Mouse (Mus musculus) kidney, embryonic 16.5 days (tissue): ENCODE data around the gene Lhpp. TPM values are rescaled to one million over a fixed set of nuclear protein-coding genes. Genes with fewer than 3 reads are reported as not detected.
"Not testable (repeated sequence)": the region's sequence is repeated elsewhere in the genome, so short reads cannot be mapped to it uniquely, and the experiment has no call there.

Experiments used
- ATAC-seq: fragments of 200-750 bp; cut with Nextera tagmentation; 2 replicates; pipeline ENCODE4 v1.8.0; 2017; ENCODE audit warnings: moderate TSS enrichment; ENCODE audit not compliant: low FRiP score, low TSS enrichment
- H3K27ac ChIP-seq: fragments of 300-500 bp; sonication (generic); 2 replicates; pipeline ENCODE4 v1.5.1; 2014; ENCODE audit warnings: low read length
- H3K27me3 ChIP-seq: fragments of 300-500 bp; sonication (generic); 2 replicates; pipeline ENCODE4 v1.6.1; 2014; ENCODE audit warnings: low read length, control low read depth, mixed read lengths; ENCODE audit not compliant: insufficient read depth
- H3K36me3 ChIP-seq: fragments of 300-500 bp; sonication (generic); 2 replicates; pipeline ENCODE4 v1.6.1; 2014; ENCODE audit warnings: low read length, control low read depth, mixed read lengths; ENCODE audit not compliant: insufficient read depth
- H3K4me1 ChIP-seq: fragments of 300-500 bp; sonication (generic); 2 replicates; pipeline ENCODE4 v1.6.1; 2014; ENCODE audit warnings: low read length, control low read depth, mixed read lengths; ENCODE audit not compliant: insufficient read depth
- H3K4me2 ChIP-seq: fragments of 300-500 bp; sonication (generic); replicated peaks from 2 replicates; pipeline ENCODE4 v1.6.1; 2014; ENCODE audit warnings: low read depth, low read length
- H3K4me3 ChIP-seq: fragments of 300-500 bp; sonication (generic); 2 replicates; pipeline ENCODE4 v1.5.1; 2014; ENCODE audit warnings: mild to moderate bottlenecking, low read length
- H3K9ac ChIP-seq: fragments of 300-500 bp; sonication (generic); replicated peaks from 2 replicates; pipeline ENCODE4 v1.6.1; 2014; ENCODE audit warnings: low read length
- H3K9me3 ChIP-seq: fragments of 300-500 bp; sonication (generic); 2 replicates; pipeline ENCODE4 v1.6.1; 2016; ENCODE audit warnings: low read length, control low read depth
- WGBS: fragments of 180-500 bp; shearing (Covaris S2); extraction: QIAGEN DNeasy Blood & Tissue Kit; methylation state at CpG from one replicate; pipeline ENCODE4 v1.1.7; 2014; 5-methylcytosine and 5-hydroxymethylcytosine counted together
- polyA plus RNA-seq: library from polyadenylated mRNA; unstranded; fragments of >200 nt; fragmentation: Nextera tagmentation; extraction: Ambion mirVana; gene quantifications from 2 replicates; pipeline ENCODE4 v1.2.1, GENCODE M21; 2015

Lhpp gene
- polyA plus RNA-seq, 1 experiment from 2014 or later: 24.3 TPM

GRCm38 (mm10) chr7:132658688-132659087 lies 48.2 kb downstream of the Lhpp start:
- Histone ChIP-seq H3K4me2 (no peak overlapping the region), H3K4me3 (no peak overlapping the region), H3K4me1 (peaks cover 40% of the 10 kb centered on the region), H3K9ac (no peak overlapping the region), H3K9me3 (no peaks in the 10 kb centered on the region), H3K27ac (peak overlapping the region; percentile 50), H3K36me3 (no peaks in the 10 kb centered on the region), H3K27me3 (no peaks in the 10 kb centered on the region)
- 80% methylated on average over 5 of the region's 5 CpGs for WGBS
- no peak for ATAC-seq

GRCm38 (mm10) chr7:132659633-132660032 lies 49.2 kb downstream of the Lhpp start:
- no peaks in the 10 kb centered on the region for H3K36me3 ChIP-seq

GRCm38 (mm10) chr7:132662831-132663230 lies 52.4 kb downstream of the Lhpp start:
- ATAC-seq, H3K27ac ChIP-seq: not testable (repeated sequence)
- 59% methylated on average over 6 of the region's 6 CpGs for WGBS

More at GRCm38 (mm10) chr7:132659633-132660032, 49.2 kb downstream of the Lhpp start:
- Histone ChIP-seq H3K27ac (no peak overlapping the region), H3K4me3 (no peak overlapping the region), H3K4me1 (peaks cover 40% of the 10 kb centered on the region), H3K4me2 (no peak overlapping the region), H3K9ac (no peak overlapping the region), H3K27me3 (no peaks in the 10 kb centered on the region), H3K9me3 (no peaks in the 10 kb centered on the region)
- ATAC-seq: no peak
- 49% methylated on average over 7 of the region's 7 CpGs for WGBS

GRCm38 (mm10) chr7:132664815-132665214 lies 54.4 kb downstream of the Lhpp start:
- Histone ChIP-seq H3K4me2 (no peak overlapping the region), H3K36me3 (no peaks in the 10 kb centered on the region), H3K27ac (no peak overlapping the region), H3K4me1 (peaks cover 8% of the 10 kb centered on the region; the same call in 1 of the 2 replicates), H3K9me3 (no peaks in the 10 kb centered on the region), H3K9ac (no peak overlapping the region), H3K27me3 (no peaks in the 10 kb centered on the region), H3K4me3 (no peak overlapping the region)
- ATAC-seq: no peak
- 81% methylated on average over 6 of the region's 6 CpGs for WGBS

More at GRCm38 (mm10) chr7:132662831-132663230, 52.4 kb downstream of the Lhpp start:
- not testable (repeated sequence) for H3K36me3 ChIP-seq, H3K4me2 ChIP-seq, H3K9me3 ChIP-seq, H3K9ac ChIP-seq, H3K4me3 ChIP-seq, H3K27me3 ChIP-seq
- peaks cover 27% of the 10 kb centered on the region for H3K4me1 ChIP-seq

GRCm38 (mm10) chr7:132665664-132666382 lies 55.4 kb downstream of the Lhpp start:
- WGBS: 52% methylated on average over 8 of the region's 8 CpGs
- no peaks in the 10 kb centered on the region for H3K27me3 ChIP-seq
- no peak overlapping the region for H3K27ac ChIP-seq
- peaks cover 2% of the 10 kb centered on the region; the same call in 1 of the 2 replicates for H3K4me1 ChIP-seq
- no peak overlapping the region for H3K4me2 ChIP-seq
- no peaks in the 10 kb centered on the region for H3K36me3 ChIP-seq
- ATAC-seq: no peak
- no peak overlapping the region for H3K9ac ChIP-seq
- H3K4me3 ChIP-seq: no peak overlapping the region
- no peaks in the 10 kb centered on the region for H3K9me3 ChIP-seq

GRCm38 (mm10) chr7:132666516-132666915 lies 56.1 kb downstream of the Lhpp start:
- Histone ChIP-seq H3K9me3 (no peaks in the 10 kb centered on the region), H3K36me3 (no peaks in the 10 kb centered on the region), H3K4me2 (no peak overlapping the region), H3K4me1 (no peaks in the 10 kb centered on the region; the same call in 1 of the 2 replicates), H3K9ac (no peak overlapping the region), H3K4me3 (no peak overlapping the region), H3K27ac (no peak overlapping the region), H3K27me3 (no peaks in the 10 kb centered on the region)
- WGBS: 76% methylated on average over 4 of the region's 4 CpGs
- no peak for ATAC-seq

GRCm38 (mm10) chr7:132668604-132669003 lies 58.2 kb downstream of the Lhpp start:
- no peak for ATAC-seq
- WGBS: 63% methylated on average over 2 of the region's 2 CpGs
- H3K27ac ChIP-seq: peak overlapping the region; percentile 39; the same call in 1 of the 2 replicates
- H3K9me3 ChIP-seq: no peaks in the 10 kb centered on the region
- H3K4me3 ChIP-seq: no peak overlapping the region
- H3K36me3 ChIP-seq: no peaks in the 10 kb centered on the region
- H3K9ac ChIP-seq: no peak overlapping the region
- H3K27me3 ChIP-seq: no peaks in the 10 kb centered on the region
- no peaks in the 10 kb centered on the region; the same call in 1 of the 2 replicates for H3K4me1 ChIP-seq
- H3K4me2 ChIP-seq: no peak overlapping the region

- Histone ChIP-seq H3K36me3 (no peaks in the 10 kb centered on the region), H3K27ac (peak overlapping the region; percentile 45), H3K4me3 (no peak overlapping the region), H3K9me3 (no peaks in the 10 kb centered on the region), H3K4me2 (no peak overlapping the region), H3K27me3 (no peaks in the 10 kb centered on the region), H3K4me1 (no peaks in the 10 kb centered on the region; the same call in 1 of the 2 replicates), H3K9ac (no peak overlapping the region; the same call in 1 of the 2 replicates)
- 79% methylated on average over 20 of the region's 20 CpGs for WGBS
- peak; percentile 34; the same call in 1 of the 2 replicates for ATAC-seq
Observed at GRCm38 (mm10) chr7:132669999-132670862, 59.8 kb downstream of the Lhpp start.

- no peak for ATAC-seq
- Histone ChIP-seq H3K36me3 (no peaks in the 10 kb centered on the region), H3K9ac (no peak overlapping the region), H3K9me3 (no peaks in the 10 kb centered on the region), H3K4me3 (no peak overlapping the region), H3K27me3 (no peaks in the 10 kb centered on the region), H3K4me1 (no peaks in the 10 kb centered on the region; the same call in 1 of the 2 replicates), H3K4me2 (no peak overlapping the region), H3K27ac (peak overlapping the region; percentile 35; the same call in 1 of the 2 replicates)
- WGBS: 78% methylated on average over 3 of the region's 3 CpGs
Observed at GRCm38 (mm10) chr7:132670863-132671165, 60.4 kb downstream of the Lhpp start.
